Mouse (Mus musculus) ES-E14 (cell line): Measurements from ENCODE around the gene Olfr1357.

Experiments used
- CHD2 ChIP-seq: IDR thresholded peaks from 2 replicates; pipeline ENCODE4 v1.6.1; 2014; ENCODE audit warnings: mild to moderate bottlenecking, low read depth, low read length, inconsistent platforms
- HCFC1 ChIP-seq: IDR thresholded peaks from 2 replicates; pipeline ENCODE4 v1.6.1; 2012; ENCODE audit warnings: low read length, inconsistent platforms, borderline replicate concordance; ENCODE audit not compliant: insufficient read depth
- MAFK ChIP-seq: IDR thresholded peaks from 2 replicates; pipeline ENCODE4 v1.6.1; 2014; ENCODE audit warnings: mild to moderate bottlenecking, low read depth, low read length, inconsistent platforms; ENCODE audit not compliant: insufficient read depth
- ZNF384 ChIP-seq: IDR thresholded peaks from 2 replicates; pipeline ENCODE4 v1.6.1; 2012; ENCODE audit warnings: low read depth, low read length, inconsistent platforms

DNA sequence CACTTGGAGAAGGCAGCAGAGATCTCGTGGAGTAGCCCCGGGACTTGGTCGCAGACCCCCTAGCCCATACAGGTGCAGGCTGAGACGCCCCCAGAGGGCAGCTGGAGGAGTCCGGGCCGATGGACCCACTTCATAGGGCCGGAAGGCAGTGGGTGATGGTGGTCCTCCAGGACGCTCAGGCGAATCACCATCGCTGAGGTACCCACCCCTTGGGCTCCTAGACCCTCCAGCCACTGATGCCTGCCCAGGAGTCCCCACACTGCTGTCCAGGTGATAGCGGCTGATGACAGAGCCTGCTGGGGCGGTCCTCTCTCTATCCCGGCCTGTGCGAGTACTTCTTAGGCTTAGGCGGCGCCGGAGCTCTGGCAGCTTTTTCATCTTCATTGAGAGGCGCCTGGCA, 28.6 kb downstream of the Olfr1357 start:
- TF ChIP-seq CHD2 (no peak), MAFK (no peak), HCFC1 (no peak), ZNF384 (no peak)
